In the genomic region with DNA sequence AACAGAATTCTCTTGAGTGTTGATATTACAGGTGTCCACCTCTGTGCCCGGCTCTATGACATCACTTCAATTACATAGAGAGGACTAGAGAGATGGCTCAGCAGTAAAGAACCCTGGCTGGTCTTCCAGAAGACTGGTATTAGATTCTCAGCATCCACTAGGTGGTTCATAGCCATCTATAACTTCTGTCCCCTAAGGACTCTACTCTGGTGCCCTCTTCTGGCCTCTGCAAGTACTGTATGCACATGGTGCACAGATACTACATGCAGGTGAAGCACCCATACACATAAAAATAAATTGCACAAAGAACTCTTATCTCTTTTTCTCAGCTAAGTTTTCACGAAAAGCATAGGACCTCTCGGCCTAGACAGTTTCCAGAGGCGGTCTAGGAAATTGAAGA, we compare ENCODE assay signal across 10 mouse cellular contexts. TPM values are rescaled to one million over a fixed set of nuclear protein-coding genes. Genes with fewer than 3 reads are reported as not detected.
DNase-seq lines count a peak whose midpoint lies in the region; ATAC-seq and TF ChIP-seq lines count a peak whose summit lies in the region.
"Had no signal": no experiment of that assay in that cellular context is flagged by ENCODE, and none has a peak within 500 bp of the region (broad histone marks: within the 10 kb centered on the region; RNA-seq: fewer than 3 reads in every experiment).

No protein-coding gene starts in this region.

- H3K9me3 ChIP-seq in hindbrain, postnatal 0 days (ENCODE audit: low read length) = no peaks in the 10 kb centered on the region
- H3K9me3 ChIP-seq in hindbrain, embryonic 13.5 days = no peaks in the 10 kb centered on the region
- no peaks in the 10 kb centered on the region for H3K9me3 ChIP-seq in G1E (replicated peaks)
- H3K9me3 ChIP-seq: neural tube, embryonic 13.5 days had no signal

- peak; percentile 8 for DNase-seq in hindbrain, postnatal 0 days (ENCODE audit: low spot score)
- no peak for DNase-seq in G1E (ENCODE audit: low spot score)
- peak; percentile 33 for DNase-seq in embryo, embryonic 11 days
- peak; percentile 24 to 56 for DNase-seq in natural killer cell, adult 2 months (ENCODE audit: low spot score in 2 of 2)
- no peak for DNase-seq in layer of hippocampus, adult 8-10 months (ENCODE audit: low spot score in 2 of 2)
- DNase-seq in testis, postnatal 14 days (ENCODE audit: low spot score) = no peak
- no peak for DNase-seq in cerebellum, adult 11-12 months
- DNase-seq: cerebellum, adult 9-10 months had no signal

- peak; percentile 47 for TF ChIP-seq CTCF in hindbrain, postnatal 0 days (IDR thresholded peaks at IDR 0.05; ENCODE audit: low read depth)
- peak; percentile 27; the same call in 1 of the 2 replicates for TF ChIP-seq CTCF in G1E (IDR thresholded peaks at IDR 0.05; ENCODE audit: low read depth, low read length)

- no peaks in the 10 kb centered on the region for H3K27me3 ChIP-seq in hindbrain, postnatal 0 days (ENCODE audit: insufficient read depth, low read length)
- no peaks in the 10 kb centered on the region for H3K27me3 ChIP-seq in hindbrain, embryonic 13.5 days
- H3K27me3 ChIP-seq in G1E (ENCODE audit: insufficient read depth, low read length) = no peaks in the 10 kb centered on the region
- H3K27me3 ChIP-seq: neural tube, embryonic 13.5 days had no signal

- no peak for ATAC-seq in hindbrain, postnatal 0 days
- ATAC-seq in hindbrain, embryonic 13.5 days (ENCODE audit: low FRiP score) = no peak
- peak; percentile 71 for ATAC-seq in G1E (ENCODE audit: extremely low read depth, insufficient number of reproducible peaks, low FRiP score, poor library complexity, severe bottlenecking)

- no peak overlapping the region for H3K4me2 ChIP-seq in hindbrain, postnatal 0 days (ENCODE audit: low read depth, low read length)
- H3K4me2 ChIP-seq in hindbrain, embryonic 13.5 days = no peak overlapping the region
- H3K4me2 ChIP-seq: neural tube, embryonic 13.5 days had no signal

- no peaks in the 10 kb centered on the region for H3K36me3 ChIP-seq in hindbrain, postnatal 0 days (ENCODE audit: insufficient read depth, low read length)
- H3K36me3 ChIP-seq in hindbrain, embryonic 13.5 days = peaks cover 4% of the 10 kb centered on the region; the same call in 1 of the 2 replicates
- peaks cover 63% of the 10 kb centered on the region for H3K36me3 ChIP-seq in G1E (replicated peaks)

- no peak overlapping the region for H3K4me3 ChIP-seq in hindbrain, postnatal 0 days (ENCODE audit: low read length)
- H3K4me3 ChIP-seq in hindbrain, embryonic 13.5 days = no peak overlapping the region
- no peak overlapping the region for H3K4me3 ChIP-seq in G1E (ENCODE audit: low read depth, low read length)
- H3K4me3 ChIP-seq: neural tube, embryonic 13.5 days had no signal

- no peaks in the 10 kb centered on the region for H3K4me1 ChIP-seq in hindbrain, postnatal 0 days (ENCODE audit: insufficient read depth, low read length)
- peaks cover 7% of the 10 kb centered on the region for H3K4me1 ChIP-seq in hindbrain, embryonic 13.5 days (replicated peaks)
- H3K4me1 ChIP-seq in G1E (ENCODE audit: insufficient read depth, low read depth, low read length) = peaks cover 23% of the 10 kb centered on the region

- H3K27ac ChIP-seq in hindbrain, postnatal 0 days = no peak overlapping the region
- H3K27ac ChIP-seq in hindbrain, embryonic 13.5 days = no peak overlapping the region
- H3K27ac ChIP-seq: neural tube, embryonic 13.5 days had no signal

- 92% methylated on average over 4 of the region's 4 CpGs for WGBS in hindbrain, postnatal 0 days
- 98% methylated on average over 4 of the region's 4 CpGs for WGBS in hindbrain, embryonic 13.5 days

- H3K9ac ChIP-seq in hindbrain, postnatal 0 days (replicated peaks; ENCODE audit: low read length) = no peak overlapping the region
- H3K9ac ChIP-seq in hindbrain, embryonic 13.5 days = no peak overlapping the region
- H3K9ac ChIP-seq: neural tube, embryonic 13.5 days had no signal

RNA-seq across cellular contexts. Expression of gene Rad23b, which starts 14.5 kb away (rescaled TPM):
- total RNA-seq in hindbrain, postnatal 0 days (2014; rRNA removed) = 282 and 307 TPM in 2 replicates
- polyA plus RNA-seq in hindbrain, postnatal 0 days (2015; fragmentation: Nextera tagmentation; extraction: Ambion mirVana) = 86.5 and 97.4 TPM in 2 replicates
- 86.2 and 92.6 TPM in 2 replicates for polyA plus RNA-seq in hindbrain, embryonic 13.5 days (2015; fragmentation: Nextera tagmentation; extraction: Ambion mirVana)
- total RNA-seq in G1E (2014; fragmentation: Nextera tagmentation) = 249 and 275 TPM in 2 replicates
- 128 and 135 TPM in 2 replicates for total RNA-seq in G1E (2017)
- polyA plus RNA-seq in G1E (2012) = 338 and 376 TPM in 2 replicates
- 100 to 1,000 TPM; 171 to 185 (median 176) TPM for total RNA-seq in layer of hippocampus, adult 8-10 months (2022)

Comparison
In these comparisons a context has a peak if more than half of its experiments do, and no peak if none do; other contexts are left out.
1. DNase-seq: peak in hindbrain, postnatal 0 days (single experiment), embryo, embryonic 11 days (single experiment) and natural killer cell, adult 2 months (2 of 2); none in G1E (single experiment), layer of hippocampus, adult 8-10 months (0 of 2), testis, postnatal 14 days (single experiment) and cerebellum, adult 11-12 months (single experiment).